Mouse (Mus musculus) megakaryocyte-erythroid progenitor cell, adult 5-6 weeks (primary cell): ENCODE results near the gene Gm10912. TPM values are rescaled to one million over a fixed set of nuclear protein-coding genes. Genes with fewer than 3 reads are reported as not detected.
"Not testable (repeated sequence)": the region's sequence is repeated elsewhere in the genome, so short reads cannot be mapped to it uniquely, and the experiment has no call there.

ENCODE experiments used
- ATAC-seq: replicated peaks from 2 replicates; pipeline ENCODE4 v1.8.0; 2016; ENCODE audit warnings: mild to moderate bottlenecking, inconsistent platforms; ENCODE audit not compliant: severe bottlenecking, poor library complexity, low FRiP score, low TSS enrichment
- total RNA-seq, 2 experiments: library from RNA; stranded (forward) in 1 of 2; stranded (reverse) in 1 of 2; fragments of 200-1000, 215-1000 nt in 1 of 2; fragments of >200 nt in 1 of 2; fragmentation: Nextera tagmentation in 1 of 2; gene quantifications; 2 replicates each; pipeline ENCODE4 v1.2.3; 2014 to 2017

The Gm10912 gene
- 0.98 TPM in 1 of 2 replicates, not detected in the other for total RNA-seq (2014; fragmentation: Nextera tagmentation)
- total RNA-seq (2017) = 0.53 TPM in 1 of 2 replicates, not detected in the other

GRCm38 (mm10) chr2:104065526-104065925, at the start of gene Gm10912:
TSS of gene Gm10912 (plus strand) at chr2:104065826.
- ATAC-seq = not testable (repeated sequence)

GRCm38 (mm10) chr2:104023096-104023495, 42.5 kb upstream of the Gm10912 start:
- ATAC-seq = no peak

GRCm38 (mm10) chr2:104024656-104025055, 41.0 kb upstream of the Gm10912 start:
- no peak for ATAC-seq

- ATAC-seq = peak; percentile 69
Observed at GRCm38 (mm10) chr2:104027458-104028138, 38.0 kb upstream of the Gm10912 start, which contains the start of gene Fbxo3. TSS of gene Fbxo3 (plus strand) at chr2:104027721.

- ATAC-seq = peak; percentile 31
Observed at GRCm38 (mm10) chr2:104028139-104028723, 37.4 kb upstream of the Gm10912 start, which contains the start of gene 4931422A03Rik. TSS of gene 4931422A03Rik (minus strand) at chr2:104028361.

- ATAC-seq = peak; percentile 81
Observed at GRCm38 (mm10) chr2:104029074-104029473, 36.6 kb upstream of the Gm10912 start.

GRCm38 (mm10) chr2:104030381-104030780, 35.2 kb upstream of the Gm10912 start:
- no peak for ATAC-seq

GRCm38 (mm10) chr2:104032056-104032455, 33.6 kb upstream of the Gm10912 start:
- no peak for ATAC-seq

- ATAC-seq = peak; percentile 63; the same call in 1 of the 2 replicates
Observed at GRCm38 (mm10) chr2:104034832-104035472, 30.7 kb upstream of the Gm10912 start.

- no peak for ATAC-seq
Observed at GRCm38 (mm10) chr2:104035595-104035994, 30.0 kb upstream of the Gm10912 start.

- ATAC-seq = no peak
Observed at GRCm38 (mm10) chr2:104036316-104036715, 29.3 kb upstream of the Gm10912 start.

GRCm38 (mm10) chr2:104038236-104038635, 27.4 kb upstream of the Gm10912 start:
- ATAC-seq = no peak

GRCm38 (mm10) chr2:104041632-104042031, 24.0 kb upstream of the Gm10912 start:
- 0 out of 2 replicates have a peak, but pooled peaks have one; percentile 24 for ATAC-seq

GRCm38 (mm10) chr2:104042766-104043165, 22.9 kb upstream of the Gm10912 start:
- no peak for ATAC-seq

- no peak for ATAC-seq
Observed at GRCm38 (mm10) chr2:104043624-104044478, 21.8 kb upstream of the Gm10912 start.

GRCm38 (mm10) chr2:104044479-104045080, 21.0 kb upstream of the Gm10912 start:
- ATAC-seq = peak; percentile 43; the same call in 1 of the 2 replicates

GRCm38 (mm10) chr2:104058381-104058780, 7.2 kb upstream of the Gm10912 start:
- no peak for ATAC-seq

GRCm38 (mm10) chr2:104058954-104059353, 6.7 kb upstream of the Gm10912 start:
- ATAC-seq = no peak

- no peak for ATAC-seq
Observed at GRCm38 (mm10) chr2:104059786-104060185, 5.8 kb upstream of the Gm10912 start.
